Mouse (Mus musculus) erythroid progenitor cell, adult 5-6 weeks (primary cell): Measurements from ENCODE around the gene Olfr91. TPM values are rescaled to one million over a fixed set of nuclear protein-coding genes. Genes with fewer than 3 reads are reported as not detected.
"Not testable (repeated sequence)": the region's sequence is repeated elsewhere in the genome, so short reads cannot be mapped to it uniquely, and the experiment has no call there.

Experiments used
- ATAC-seq: replicated peaks from 2 replicates; pipeline ENCODE4 v1.8.0; 2016; ENCODE audit warnings: moderate number of reproducible peaks, mild to moderate bottlenecking, moderate TSS enrichment, inconsistent platforms; ENCODE audit not compliant: poor library complexity, low FRiP score, severe bottlenecking
- total RNA-seq, 2 experiments: library from RNA; stranded (forward) in 1 of 2; stranded (reverse) in 1 of 2; fragments of 150-400 nt in 1 of 2; fragments of 186-747, 209-891 nt in 1 of 2; gene quantifications; 2 replicates each; pipeline versions ENCODE4 v1.2.3 to v1.2.4; 2015 to 2017; ENCODE audit warnings: low replicate concordance in 2 of 2

Gene Olfr91
- total RNA-seq (2015; ENCODE audit: low replicate concordance) (not detected in 2 replicates), total RNA-seq (2017; ENCODE audit: low replicate concordance) (not detected in 2 replicates)

- no peak for ATAC-seq
These were observed at the start of gene Olfr91 for GRCm38 (mm10) chr17:37098178-37098577. Gene Olfr91 (minus strand): TSS chr17:37098278.

GRCm38 (mm10) chr17:37131366-37131765 lies 33.3 kb upstream of the Olfr91 start:
- ATAC-seq: not testable (repeated sequence)

- ATAC-seq: no peak
These were observed 21.9 kb upstream of the Olfr91 start, which contains the start of gene Olfr92 for GRCm38 (mm10) chr17:37119988-37120387. Gene Olfr92 (minus strand): TSS chr17:37120088.

GRCm38 (mm10) chr17:37093289-37093688 lies 4.8 kb downstream of the Olfr91 start:
- no peak for ATAC-seq

- no peak for ATAC-seq
These were observed 5.9 kb downstream of the Olfr91 start for GRCm38 (mm10) chr17:37092198-37092597.

- no peak for ATAC-seq
These were observed 9.7 kb downstream of the Olfr91 start, which contains the start of gene Olfr90 for GRCm38 (mm10) chr17:37088399-37088798. Gene Olfr90 (minus strand): TSS chr17:37088499.

- ATAC-seq: no peak
These were observed 12.5 kb downstream of the Olfr91 start for GRCm38 (mm10) chr17:37085545-37085944.

GRCm38 (mm10) chr17:37084632-37085031 lies 13.4 kb downstream of the Olfr91 start:
- no peak for ATAC-seq

- ATAC-seq: no peak
These were observed 14.8 kb downstream of the Olfr91 start for GRCm38 (mm10) chr17:37083327-37083726.

GRCm38 (mm10) chr17:37081659-37082058 lies 16.4 kb downstream of the Olfr91 start:
- no peak for ATAC-seq

GRCm38 (mm10) chr17:37080119-37080518 lies 18.0 kb downstream of the Olfr91 start:
- ATAC-seq: no peak

GRCm38 (mm10) chr17:37078990-37079389 lies 19.1 kb downstream of the Olfr91 start:
- ATAC-seq: no peak

- no peak for ATAC-seq
These were observed 19.9 kb downstream of the Olfr91 start for GRCm38 (mm10) chr17:37078193-37078592.

- no peak for ATAC-seq
These were observed 22.3 kb downstream of the Olfr91 start for GRCm38 (mm10) chr17:37075766-37076165.

GRCm38 (mm10) chr17:37075181-37075580 lies 22.9 kb downstream of the Olfr91 start:
- ATAC-seq: no peak

- ATAC-seq: no peak
These were observed 25.3 kb downstream of the Olfr91 start for GRCm38 (mm10) chr17:37072730-37073276.

GRCm38 (mm10) chr17:37072080-37072729 lies 25.9 kb downstream of the Olfr91 start:
- ATAC-seq: no peak

- ATAC-seq: no peak
These were observed 28.0 kb downstream of the Olfr91 start for GRCm38 (mm10) chr17:37070121-37070520.

GRCm38 (mm10) chr17:37067861-37068260 lies 30.2 kb downstream of the Olfr91 start:
- ATAC-seq: no peak

- ATAC-seq: no peak
These were observed 32.1 kb downstream of the Olfr91 start for GRCm38 (mm10) chr17:37065993-37066392.

- ATAC-seq: no peak
These were observed 34.2 kb downstream of the Olfr91 start for GRCm38 (mm10) chr17:37063686-37064495.
